Mouse (Mus musculus) spleen, postnatal 0 days (tissue): ENCODE measurements around the gene Ankrd39. TPM values are rescaled to one million over a fixed set of nuclear protein-coding genes. Genes with fewer than 3 reads are reported as not detected.

Experiments
- polyA plus RNA-seq: library from polyadenylated mRNA; unstranded; fragments of >200 nt; fragmentation: Nextera tagmentation; extraction: Ambion mirVana; gene quantifications from 2 replicates; pipeline ENCODE4 v1.2.1, GENCODE M21; 2015

The Ankrd39 gene
- polyA plus RNA-seq, result 10.7 and 15.7 TPM in 2 replicates

DNA sequence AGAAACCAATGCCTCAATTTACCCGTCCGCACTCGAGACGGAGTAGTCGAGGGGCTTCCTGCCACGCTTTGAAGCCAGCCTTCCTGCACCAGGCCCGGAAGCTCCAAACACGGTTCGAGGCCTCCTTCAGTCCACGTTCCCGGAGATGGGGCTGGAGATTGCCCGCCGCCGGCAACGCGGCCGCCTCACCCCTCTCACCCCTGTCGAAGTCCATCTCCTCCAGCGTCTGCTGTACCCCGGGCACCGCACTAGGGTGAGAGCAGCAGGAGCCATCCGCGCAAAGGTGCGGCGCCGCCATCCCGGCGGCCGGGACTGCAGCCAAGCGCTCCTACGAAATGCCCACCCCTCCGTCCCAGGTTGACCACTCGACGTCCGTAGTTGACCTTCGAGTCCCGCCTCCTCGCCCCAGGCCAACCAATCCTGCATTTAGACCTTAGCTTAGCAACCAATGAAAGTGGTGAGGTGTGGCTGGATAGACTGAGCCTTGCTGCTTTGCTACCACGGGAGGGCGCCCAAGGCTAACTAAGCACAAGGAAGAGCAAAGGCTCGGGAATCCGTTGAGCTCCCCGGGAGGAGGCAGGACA, at the start of gene Ankrd39:
Gene Ankrd39, minus strand, starts transcription at position 558 of the 584 bp plus-strand sequence.

DNA sequence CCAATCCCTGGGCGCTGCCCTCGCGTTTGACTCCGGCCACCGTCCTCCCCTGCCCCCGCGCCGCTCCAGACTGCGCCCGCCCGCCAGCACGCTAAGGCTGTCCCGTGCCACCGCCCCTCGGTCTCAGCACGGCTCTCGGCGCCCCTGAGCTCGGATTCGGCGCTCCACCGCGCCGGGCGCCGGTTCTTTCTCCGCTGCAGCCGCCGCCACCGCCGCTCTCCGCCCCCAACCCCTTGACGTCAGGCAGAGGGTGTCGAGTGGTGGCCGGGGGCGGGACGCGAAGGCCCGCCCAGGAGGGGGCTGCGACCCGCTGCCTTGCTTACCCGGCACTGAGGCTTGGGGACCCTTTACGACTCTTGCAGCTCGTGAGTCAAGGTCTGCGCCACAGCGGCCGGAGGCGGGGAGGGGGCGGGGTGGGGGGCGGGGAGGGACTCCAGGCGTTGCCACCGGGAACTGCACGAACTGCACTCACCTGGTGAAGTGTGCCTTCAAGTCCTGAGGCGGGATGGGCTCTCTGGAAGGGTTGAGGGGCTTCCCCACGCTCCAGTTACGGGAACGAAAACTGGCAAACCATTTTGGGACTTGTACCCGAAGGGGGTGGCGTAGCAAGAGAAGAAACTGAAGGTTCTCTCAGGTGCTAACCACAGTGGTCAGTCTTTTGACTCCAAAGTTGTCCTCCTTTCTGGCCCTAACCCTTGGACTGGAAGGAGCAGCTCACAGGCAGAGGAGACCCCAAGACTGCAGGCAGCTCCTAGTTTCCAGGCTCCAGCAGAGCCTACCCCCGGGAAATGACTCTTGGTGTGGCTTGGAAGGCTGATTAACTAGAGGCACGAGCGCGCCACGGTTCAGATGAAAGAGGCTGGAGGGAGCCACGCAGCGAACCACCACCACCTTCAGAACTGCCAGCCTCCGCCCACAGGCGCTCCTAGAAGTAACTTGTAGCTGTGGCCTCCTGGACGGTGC, 11.1 kb upstream of the Ankrd39 start, which contains the start of gene Sema4c:
Gene Sema4c, minus strand, starts transcription at position 319 of the 963 bp plus-strand sequence.

GRCm38 (mm10) chr1:36539186-36539585, 8.1 kb downstream of the Ankrd39 start, which contains the start of gene Gm42417:
Gene Gm42417, minus strand, starts transcription at chr1:36539429.

DNA sequence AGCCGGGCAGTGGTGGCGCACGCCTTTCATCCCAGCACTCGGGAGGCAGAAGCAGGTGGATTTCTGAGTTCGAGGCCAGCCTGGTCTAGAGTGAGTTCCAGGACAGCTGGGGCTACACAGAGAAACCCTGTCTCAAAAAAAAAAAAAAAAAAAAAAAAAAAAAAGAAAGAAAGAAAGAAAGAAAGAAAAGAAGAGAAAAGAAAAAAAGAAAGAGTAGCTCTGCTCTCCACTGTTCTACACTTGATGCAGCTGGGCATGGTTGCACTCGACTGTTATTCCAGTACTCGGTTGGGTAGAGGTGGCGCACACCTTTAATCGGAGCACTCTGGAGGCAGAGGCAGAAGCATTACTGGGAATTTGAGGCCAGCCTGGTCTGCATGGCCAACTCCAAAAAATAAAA, 10.5 kb downstream of the Ankrd39 start, which contains the start of gene Ankrd23:
Gene Ankrd23, minus strand, starts transcription at position 101 of the 400 bp plus-strand sequence.

DNA sequence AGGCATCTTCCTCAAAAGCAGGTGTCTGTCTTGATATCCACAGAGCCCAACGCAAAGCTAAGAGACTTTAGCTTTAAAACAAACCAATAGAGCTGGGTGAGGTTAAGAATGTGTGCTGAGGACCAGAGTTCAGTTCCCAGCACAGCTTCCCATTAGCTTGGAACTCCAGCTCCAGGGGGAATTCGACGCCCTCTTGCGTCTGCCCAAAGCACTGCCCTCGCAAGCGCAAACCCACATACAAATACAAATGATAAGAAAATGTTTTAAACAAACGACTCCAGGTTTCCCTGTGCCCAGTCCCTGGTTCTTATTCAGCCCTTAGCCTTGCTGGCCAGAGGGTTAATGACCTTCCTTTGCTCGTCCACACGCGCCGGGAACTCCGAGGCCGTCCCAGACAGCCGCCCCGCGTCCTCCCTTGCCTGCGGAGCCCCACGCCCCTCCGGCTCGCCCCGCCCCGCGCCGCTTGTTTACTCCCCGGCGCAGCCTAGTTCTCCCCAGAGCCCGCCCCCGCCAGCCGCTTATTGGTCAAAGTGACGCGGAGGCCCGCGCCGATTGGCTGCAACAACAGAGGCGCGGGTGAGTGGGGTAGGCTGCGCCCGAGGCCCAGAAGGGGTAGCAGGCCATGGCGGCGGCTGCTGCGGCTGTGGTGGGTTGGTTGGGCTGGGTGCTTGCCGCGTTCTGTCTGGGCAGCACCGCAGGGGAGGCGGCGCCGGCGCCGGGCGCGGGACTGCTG, 35.8 kb downstream of the Ankrd39 start, which contains the start of gene Cnnm3:
Gene Cnnm3, plus strand, starts transcription at position 579 of the 733 bp plus-strand sequence.

Other genes with a start within 250 kb of the Ankrd39 start
- 8.3 and 10.4 TPM in 2 replicates for gene Arid5a, start 239.7 kb downstream of the Ankrd39 start, polyA plus RNA-seq
- 15.3 and 16.2 TPM in 2 replicates for gene Kansl3, start 178.3 kb downstream of the Ankrd39 start, polyA plus RNA-seq
- 0.10 and 0.16 TPM in 2 replicates for gene Fer1l5, start 175.2 kb downstream of the Ankrd39 start, polyA plus RNA-seq
- 14.2 and 15.4 TPM in 2 replicates for gene Lman2l, start 102.2 kb downstream of the Ankrd39 start, polyA plus RNA-seq
- 4.3 and 6.3 TPM in 2 replicates for gene Cnnm4, start 75.8 kb downstream of the Ankrd39 start, polyA plus RNA-seq
- gene Cnnm3, start 35.6 kb downstream of the Ankrd39 start, polyA plus RNA-seq, result 2.0 and 2.8 TPM in 2 replicates
- 4.8 and 8.5 TPM in 2 replicates for gene Ankrd23, start 10.6 kb downstream of the Ankrd39 start, polyA plus RNA-seq
- 0.32 TPM in 1 of 2 replicates, not detected in the other for gene Gm42417, start 8.0 kb downstream of the Ankrd39 start, polyA plus RNA-seq
- 3.9 and 5.1 TPM in 2 replicates for gene Sema4c, start 10.9 kb upstream of the Ankrd39 start, polyA plus RNA-seq
- 0.42 and 0.88 TPM in 2 replicates for gene Fam178b, start 135.7 kb upstream of the Ankrd39 start, polyA plus RNA-seq
- 545 and 584 TPM in 2 replicates for gene Cox5b, start 144.0 kb upstream of the Ankrd39 start, polyA plus RNA-seq
- gene 4933424G06Rik, start 162.7 kb upstream of the Ankrd39 start, polyA plus RNA-seq, result not detected in 2 replicates
- 23.0 and 24.7 TPM in 2 replicates for gene Actr1b, start 167.0 kb upstream of the Ankrd39 start, polyA plus RNA-seq
- 0.41 and 0.59 TPM in 2 replicates for gene Zap70, start 214.4 kb upstream of the Ankrd39 start, polyA plus RNA-seq